Mouse (Mus musculus) thymus, adult 2 months (tissue): ENCODE measurements around the gene Atp2b4.

ENCODE experiments used
- CTCF ChIP-seq: fragments of 200-500 bp; IDR thresholded peaks from 2 replicates; pipeline ENCODE4 v1.5.1; 2012; ENCODE audit warnings: mild to moderate bottlenecking, control low read depth, low read length, moderate library complexity, borderline replicate concordance; ENCODE audit not compliant: control insufficient read depth, poor library complexity, insufficient read depth; ENCODE audit errors: extremely low read depth
- POLR2A ChIP-seq: fragments of 200-500 bp; IDR thresholded peaks from 2 replicates; pipeline ENCODE4 v1.6.1; 2012; ENCODE audit warnings: mild to moderate bottlenecking, low read length, control low read depth, moderate library complexity; ENCODE audit not compliant: control insufficient read depth, poor library complexity, insufficient read depth; ENCODE audit errors: extremely low read depth

- no peak for TF ChIP-seq CTCF
- no peak for TF ChIP-seq POLR2A
Measured at GRCm38 (mm10) chr1:133670776-133671175, 130.1 kb downstream of the Atp2b4 start.
